Mouse (Mus musculus): ENCODE data around the gene Xpr1. TPM values are rescaled to one million over a fixed set of nuclear protein-coding genes. Genes with fewer than 3 reads are reported as not detected.

The Xpr1 gene
- total and polyA plus RNA-seq, 3 experiments, result 6.2 to 67.8 (median 12.2) TPM

- no peaks in the 10 kb centered on the region for H3K79me2 ChIP-seq (ENCODE audit: control insufficient read depth, insufficient read depth, low read length, poor library complexity)
- H3K27me3 ChIP-seq (ENCODE audit: control insufficient read depth in 1 of 2, insufficient read depth in 2 of 2, low read length in 2 of 2), result no peaks in the 10 kb centered on the region
- peaks cover 0 to 18% of the 10 kb centered on the region in 2 experiments; a peak in 2 of 4 replicates for H3K36me3 ChIP-seq (ENCODE audit: control insufficient read depth in 1 of 2, insufficient read depth in 2 of 2, low read length in 2 of 2)
- peaks cover 4 to 16% of the 10 kb centered on the region in 2 experiments for H3K4me1 ChIP-seq (ENCODE audit: control insufficient read depth in 1 of 2, insufficient read depth in 2 of 2, low read length in 2 of 2)
- TF ChIP-seq NRF1 (IDR thresholded peaks at IDR 0.05; ENCODE audit: insufficient read depth, low read depth, low read length, poor library complexity, severe bottlenecking) (no peak), MAFK (IDR thresholded peaks at IDR 0.05; ENCODE audit: borderline replicate concordance, low read depth, low read length) (no peak), MYC (IDR thresholded peaks at IDR 0.05; ENCODE audit: low read depth, low read length) (no peak), EP300 (IDR thresholded peaks at IDR 0.05; ENCODE audit: low read depth in 1 of 2, low read length in 2 of 2) (no peak), RAD21 (IDR thresholded peaks at IDR 0.05; ENCODE audit: low read depth, low read length) (no peak), ELF1 (IDR thresholded peaks at IDR 0.05; ENCODE audit: low read depth, low read length) (no peak), USF1 (IDR thresholded peaks at IDR 0.05; ENCODE audit: low read depth, low read length) (no peak), HCFC1 (IDR thresholded peaks at IDR 0.05; ENCODE audit: low read depth, low read length) (no peak), E2F4 (IDR thresholded peaks at IDR 0.05; ENCODE audit: borderline replicate concordance, low read depth, low read length) (no peak)
- H3K9ac ChIP-seq (ENCODE audit: control insufficient read depth, low read depth, low read length, poor library complexity, severe bottlenecking), result no peak overlapping the region
- no peak overlapping the region for H3K27ac ChIP-seq (ENCODE audit: control insufficient read depth, low read depth, low read length)
- no peak for DNase-seq (ENCODE audit: low read depth, low spot score)
- H3K4me3 ChIP-seq (ENCODE audit: control insufficient read depth in 1 of 2, insufficient read depth in 1 of 2, low read depth in 2 of 2, low read length in 2 of 2), result no peak overlapping the region
- H3K9me3 ChIP-seq (replicated peaks; ENCODE audit: insufficient read depth, low read length), result no peaks in the 10 kb centered on the region
These were observed 50.8 kb downstream of the Xpr1 start for GRCm38 (mm10) chr1:155366366-155366765.

- Histone ChIP-seq H3K27me3 (ENCODE audit: control insufficient read depth in 1 of 2, insufficient read depth in 2 of 2, low read length in 2 of 2) (no peaks in the 10 kb centered on the region), H3K4me1 (ENCODE audit: control insufficient read depth in 1 of 2, insufficient read depth in 2 of 2, low read length in 2 of 2) (peaks cover 9 to 10% of the 10 kb centered on the region in 2 experiments; a peak in 3 of 4 replicates), H3K9ac (ENCODE audit: control insufficient read depth, low read depth, low read length, poor library complexity, severe bottlenecking) (no peak overlapping the region), H3K79me2 (ENCODE audit: control insufficient read depth, insufficient read depth, low read length, poor library complexity) (no peaks in the 10 kb centered on the region), H3K36me3 (ENCODE audit: control insufficient read depth in 1 of 2, insufficient read depth in 2 of 2, low read length in 2 of 2) (peaks cover 0 to 15% of the 10 kb centered on the region in 2 experiments; a peak in 2 of 4 replicates), H3K9me3 (replicated peaks; ENCODE audit: insufficient read depth, low read length) (no peaks in the 10 kb centered on the region), H3K27ac (ENCODE audit: control insufficient read depth, low read depth, low read length) (0 out of 2 replicates have a peak overlapping the region, but pooled peaks have one; percentile 3), H3K4me3 (ENCODE audit: control insufficient read depth in 1 of 2, insufficient read depth in 1 of 2, low read depth in 2 of 2, low read length in 2 of 2) (no peak overlapping the region)
- TF ChIP-seq TBP (IDR thresholded peaks at IDR 0.05; ENCODE audit: low read depth, low read length) (peak; percentile 95), ZNF384 (IDR thresholded peaks at IDR 0.05; ENCODE audit: low read depth, low read length) (no peak), MEF2A (IDR thresholded peaks at IDR 0.05; ENCODE audit: extremely low read depth, insufficient replicate concordance, low read depth, low read length, poor library complexity, severe bottlenecking) (no peak)
- DNase-seq (ENCODE audit: low read depth, low spot score), result peak; percentile 66
These were observed 55.6 kb downstream of the Xpr1 start for GRCm38 (mm10) chr1:155361502-155362126.

GRCm38 (mm10) chr1:155353096-155353495, 64.1 kb downstream of the Xpr1 start:
- H3K27ac ChIP-seq (ENCODE audit: control insufficient read depth, low read depth, low read length), result peak overlapping the region; percentile 60
- TF ChIP-seq SIN3A (IDR thresholded peaks at IDR 0.05; ENCODE audit: low read length), result peak; percentile 28; the same call in 1 of the 2 replicates
- no peak for TF ChIP-seq MAFK (IDR thresholded peaks at IDR 0.05; ENCODE audit: borderline replicate concordance, low read depth, low read length)
- TF ChIP-seq HCFC1 (IDR thresholded peaks at IDR 0.05; ENCODE audit: low read depth, low read length), result no peak
- TF ChIP-seq MYB (IDR thresholded peaks at IDR 0.05; ENCODE audit: low read depth, low read length), result no peak
- TF ChIP-seq JUND (IDR thresholded peaks at IDR 0.05; ENCODE audit: low read depth, low read length), result no peak
- TF ChIP-seq TAL1 (IDR thresholded peaks at IDR 0.05; ENCODE audit: low read length), result no peak
- no peak for TF ChIP-seq ZNF384 (IDR thresholded peaks at IDR 0.05; ENCODE audit: low read depth, low read length)
- TF ChIP-seq MAZ (IDR thresholded peaks at IDR 0.05; ENCODE audit: low read depth, low read length), result no peak
- peak; percentile 43; the same call in 1 of the 2 replicates for TF ChIP-seq GATA1 (IDR thresholded peaks at IDR 0.05; ENCODE audit: low read depth, low read length)
- TF ChIP-seq MXI1 (IDR thresholded peaks at IDR 0.05; ENCODE audit: low read depth, low read length), result no peak
- no peak for TF ChIP-seq BHLHE40 (IDR thresholded peaks at IDR 0.05; ENCODE audit: borderline replicate concordance, low read depth, low read length)
- TF ChIP-seq POLR2A (IDR thresholded peaks at IDR 0.05; ENCODE audit: control insufficient read depth in 1 of 2, insufficient read depth in 1 of 2, low read depth in 1 of 2, low read length in 2 of 2, poor library complexity in 1 of 2), result no peak
- H3K79me2 ChIP-seq (ENCODE audit: control insufficient read depth, insufficient read depth, low read length, poor library complexity), result no peaks in the 10 kb centered on the region
- peak overlapping the region in 1 of 2 experiments; percentile 7; a peak in 1 of 4 replicates for H3K4me3 ChIP-seq (ENCODE audit: control insufficient read depth in 1 of 2, insufficient read depth in 1 of 2, low read depth in 2 of 2, low read length in 2 of 2)
- H3K4me1 ChIP-seq (ENCODE audit: control insufficient read depth in 1 of 2, insufficient read depth in 2 of 2, low read length in 2 of 2), result peaks cover 23 to 34% of the 10 kb centered on the region in 2 experiments
- H3K27me3 ChIP-seq (ENCODE audit: control insufficient read depth in 1 of 2, insufficient read depth in 2 of 2, low read length in 2 of 2), result no peaks in the 10 kb centered on the region
- peak; percentile 81 for DNase-seq (ENCODE audit: low read depth, low spot score)
- peaks cover 0 to 58% of the 10 kb centered on the region in 2 experiments; a peak in 2 of 4 replicates for H3K36me3 ChIP-seq (ENCODE audit: control insufficient read depth in 1 of 2, insufficient read depth in 2 of 2, low read length in 2 of 2)
- peak overlapping the region; percentile 29; the same call in 1 of the 2 replicates for H3K9ac ChIP-seq (ENCODE audit: control insufficient read depth, low read depth, low read length, poor library complexity, severe bottlenecking)
- no peaks in the 10 kb centered on the region for H3K9me3 ChIP-seq (replicated peaks; ENCODE audit: insufficient read depth, low read length)
